In genomic region chr2:130058149-130058548, GRCm38 (mm10) we compare ENCODE assay signal across 12 mouse cellular contexts. TPM values are rescaled to one million over a fixed set of nuclear protein-coding genes. Genes with fewer than 3 reads are reported as not detected.
DNase-seq lines count a peak whose midpoint lies in the region; ATAC-seq lines count a peak whose summit lies in the region.
"Had no signal": no experiment of that assay in that cellular context is flagged by ENCODE, and none has a peak within 500 bp of the region (broad histone marks: within the 10 kb centered on the region; RNA-seq: fewer than 3 reads in every experiment).

No protein-coding gene starts in this region.

- intact Hi-C loops in heart, postnatal 10 days (cut with DNase I), result loop anchor here (1.0 to 5.0 kb wide), 3 partner anchors 153 to 381 kb away; no protein-coding TSS in a partner anchor
- intact Hi-C loops in heart, postnatal 36 days (cut with DNase I), result loop anchor here (1.0 to 5.0 kb wide), 3 partner anchors 152 to 381 kb away; no protein-coding TSS in a partner anchor

- H3K9ac ChIP-seq in midbrain, embryonic 16.5 days (ENCODE audit: low read depth, low read length), result no peak overlapping the region
- no peak overlapping the region for H3K9ac ChIP-seq in midbrain, embryonic 11.5 days (ENCODE audit: low read length)
- H3K9ac ChIP-seq: limb, embryonic 12.5 days; neural tube, embryonic 15.5 days had no signal

- WGBS in midbrain, embryonic 16.5 days, result 55% methylated on average over 1 of the region's 1 CpGs
- WGBS in midbrain, embryonic 11.5 days, result 58% methylated on average over 1 of the region's 1 CpGs

- H3K9me3 ChIP-seq in midbrain, embryonic 16.5 days (replicated peaks; ENCODE audit: control insufficient read depth, low read length, poor library complexity, severe bottlenecking), result no peaks in the 10 kb centered on the region
- H3K9me3 ChIP-seq in midbrain, embryonic 11.5 days (ENCODE audit: control insufficient read depth, low read length), result no peaks in the 10 kb centered on the region
- H3K9me3 ChIP-seq: limb, embryonic 12.5 days; neural tube, embryonic 15.5 days had no signal

- ATAC-seq in midbrain, embryonic 16.5 days, result 0 out of 2 replicates have a peak, but pooled peaks have one; percentile 32
- ATAC-seq in midbrain, embryonic 11.5 days (ENCODE audit: low FRiP score), result no peak

- H3K4me3 ChIP-seq in midbrain, embryonic 16.5 days (ENCODE audit: low read depth, low read length), result no peak overlapping the region
- H3K4me3 ChIP-seq in midbrain, embryonic 11.5 days (ENCODE audit: low read depth, low read length), result no peak overlapping the region
- H3K4me3 ChIP-seq: limb, embryonic 12.5 days; neural tube, embryonic 15.5 days had no signal

- H3K27me3 ChIP-seq in midbrain, embryonic 16.5 days (ENCODE audit: control insufficient read depth, insufficient read depth, low read depth, low read length), result no peaks in the 10 kb centered on the region
- no peaks in the 10 kb centered on the region for H3K27me3 ChIP-seq in midbrain, embryonic 11.5 days (ENCODE audit: control insufficient read depth, insufficient read depth, low read length)
- H3K27me3 ChIP-seq: limb, embryonic 12.5 days; neural tube, embryonic 15.5 days had no signal

- no peak overlapping the region for H3K4me2 ChIP-seq in midbrain, embryonic 16.5 days (ENCODE audit: low read length)
- no peak overlapping the region for H3K4me2 ChIP-seq in midbrain, embryonic 11.5 days
- H3K4me2 ChIP-seq: limb, embryonic 12.5 days; neural tube, embryonic 15.5 days had no signal

- H3K27ac ChIP-seq in midbrain, embryonic 16.5 days (ENCODE audit: low read length), result no peak overlapping the region
- H3K27ac ChIP-seq in midbrain, embryonic 11.5 days (ENCODE audit: low read depth, low read length), result no peak overlapping the region
- H3K27ac ChIP-seq: limb, embryonic 12.5 days; neural tube, embryonic 15.5 days had no signal

- no peaks in the 10 kb centered on the region for H3K36me3 ChIP-seq in midbrain, embryonic 16.5 days (ENCODE audit: control insufficient read depth, insufficient read depth, low read length)
- no peaks in the 10 kb centered on the region for H3K36me3 ChIP-seq in midbrain, embryonic 11.5 days (ENCODE audit: control insufficient read depth, insufficient read depth, low read length)
- H3K36me3 ChIP-seq: limb, embryonic 12.5 days; neural tube, embryonic 15.5 days had no signal

- no peaks in the 10 kb centered on the region for H3K4me1 ChIP-seq in midbrain, embryonic 16.5 days (ENCODE audit: control insufficient read depth, insufficient read depth, low read length)
- no peaks in the 10 kb centered on the region for H3K4me1 ChIP-seq in midbrain, embryonic 11.5 days (ENCODE audit: control insufficient read depth, insufficient read depth, low read length)
- H3K4me1 ChIP-seq: limb, embryonic 12.5 days; neural tube, embryonic 15.5 days had no signal

- peak; percentile 15 to 43 for DNase-seq in heart, postnatal 10 days
- DNase-seq in heart, postnatal 36 days, result no peak
- no peak for DNase-seq in midbrain, embryonic 11.5 days (ENCODE audit: low spot score, missing footprints)
- DNase-seq in embryo, embryonic 11.5 days (ENCODE audit: low read depth, low spot score), result peak; percentile 26
- DNase-seq in spleen, postnatal 14 days (ENCODE audit: low spot score in 2 of 2), result no peak
- DNase-seq in frontal cortex, postnatal 25 days (ENCODE audit: low spot score in 2 of 2), result no peak
- no peak for DNase-seq in left cerebral cortex, adult 8-10 months (ENCODE audit: low spot score in 2 of 2)
- DNase-seq: adrenal gland, postnatal 25 days had no signal

RNA-seq across cellular contexts. Expression of gene Tgm3, which starts 46.0 kb away (rescaled TPM):
- under 1 TPM; 0.05 TPM for total RNA-seq in heart, postnatal 10 days (2021)
- total RNA-seq in heart, postnatal 36 days (2021), result under 1 TPM in 1 of 2 experiments, not detected in 1; 0.11 TPM
- not detected in 2 replicates for polyA plus RNA-seq in midbrain, embryonic 16.5 days (2015; fragmentation: Nextera tagmentation; extraction: Ambion mirVana)
- not detected in 2 replicates for polyA plus RNA-seq in midbrain, embryonic 11.5 days (2014; fragmentation: Nextera tagmentation; extraction: Ambion mirVana)
- total RNA-seq in left cerebral cortex, adult 8-10 months (2022), result 1 to 10 TPM; 2.4 to 3.1 (median 2.6) TPM
- polyA plus RNA-seq: limb, embryonic 12.5 days; neural tube, embryonic 15.5 days had no signal

RNA-seq across cellular contexts. Expression of gene Tgm6, which starts 54.1 kb away (rescaled TPM):
- not detected for total RNA-seq in heart, postnatal 10 days (2021)
- total RNA-seq in heart, postnatal 36 days (2021), result not detected
- 0.65 and 0.75 TPM in 2 replicates for polyA plus RNA-seq in midbrain, embryonic 16.5 days (2015; fragmentation: Nextera tagmentation; extraction: Ambion mirVana)
- not detected in 2 replicates for polyA plus RNA-seq in midbrain, embryonic 11.5 days (2014; fragmentation: Nextera tagmentation; extraction: Ambion mirVana)
- total RNA-seq in left cerebral cortex, adult 8-10 months (2022), result under 1 TPM in 3 of 4 experiments, not detected in 1; 0.09 to 0.26 (median 0.23) TPM
- total RNA-seq: adrenal gland, postnatal 25 days; heart, adult 18-20 months had no signal
- polyA plus RNA-seq: limb, embryonic 12.5 days had no signal

Comparison
In these comparisons a context has a peak if more than half of its experiments do, and no peak if none do; other contexts are left out.
1. DNase-seq: peak in heart, postnatal 10 days (2 of 2) and embryo, embryonic 11.5 days (single experiment); none in heart, postnatal 36 days (0 of 2), midbrain, embryonic 11.5 days (single experiment), spleen, postnatal 14 days (0 of 2), frontal cortex, postnatal 25 days (0 of 2) and left cerebral cortex, adult 8-10 months (0 of 2).